Comparison of ENCODE assay signal across 14 mouse cellular contexts in the genomic region with DNA sequence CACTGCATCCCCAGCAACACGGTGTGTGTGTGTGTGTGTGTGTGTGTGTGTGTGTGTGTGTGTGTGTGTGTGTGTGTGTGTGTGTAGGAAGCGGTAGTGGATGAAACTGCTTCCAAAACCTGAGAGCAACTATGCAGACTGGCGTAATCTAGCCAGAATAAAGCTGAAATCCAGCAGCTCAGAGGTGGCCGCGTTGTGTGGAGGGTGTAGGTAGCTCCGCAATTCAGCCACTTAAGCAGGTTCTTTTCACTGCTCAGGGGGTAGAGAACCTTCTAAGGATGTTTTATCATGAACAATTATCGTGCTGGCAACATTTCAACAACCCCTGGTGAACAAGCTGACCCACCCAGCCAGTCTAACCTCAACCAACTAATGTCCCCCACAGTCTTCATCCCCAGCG. TPM values are rescaled to one million over a fixed set of nuclear protein-coding genes. Genes with fewer than 3 reads are reported as not detected.
DNase-seq lines count a peak whose midpoint lies in the region; ATAC-seq and TF ChIP-seq lines count a peak whose summit lies in the region.
"Had no signal": no experiment of that assay in that cellular context is flagged by ENCODE, and none has a peak within 500 bp of the region (broad histone marks: within the 10 kb centered on the region; RNA-seq: fewer than 3 reads in every experiment).

No protein-coding gene starts in this region.

- H3K9ac ChIP-seq in forebrain, postnatal 0 days = peak overlapping the region; percentile 65
- no peak overlapping the region for H3K9ac ChIP-seq in midbrain, embryonic 12.5 days (replicated peaks)
- H3K9ac ChIP-seq: stomach, embryonic 15.5 days had no signal

- peaks cover 7% of the 10 kb centered on the region; the same call in 1 of the 2 replicates for H3K4me1 ChIP-seq in E14TG2a.4 (replicated peaks; ENCODE audit: low read depth, low read length)
- H3K4me1 ChIP-seq in forebrain, postnatal 0 days (ENCODE audit: insufficient read depth) = no peaks in the 10 kb centered on the region
- H3K4me1 ChIP-seq in midbrain, embryonic 12.5 days = peaks cover 10% of the 10 kb centered on the region

- no peaks in the 10 kb centered on the region for H3K36me3 ChIP-seq in E14TG2a.4 (ENCODE audit: insufficient read depth, low read length)
- no peaks in the 10 kb centered on the region for H3K36me3 ChIP-seq in forebrain, postnatal 0 days (ENCODE audit: insufficient read depth)
- no peaks in the 10 kb centered on the region for H3K36me3 ChIP-seq in midbrain, embryonic 12.5 days
- H3K36me3 ChIP-seq: stomach, embryonic 15.5 days had no signal

- peak overlapping the region; percentile 88; the same call in 1 of the 2 replicates for H3K4me3 ChIP-seq in E14TG2a.4 (replicated peaks; ENCODE audit: low read length)
- peak overlapping the region; percentile 53 for H3K4me3 ChIP-seq in forebrain, postnatal 0 days (ENCODE audit: low read depth, low read length)
- peak overlapping the region; percentile 56 for H3K4me3 ChIP-seq in midbrain, embryonic 12.5 days

- H3K27ac ChIP-seq in forebrain, postnatal 0 days (ENCODE audit: low read depth, low read length) = no peak overlapping the region
- no peak overlapping the region for H3K27ac ChIP-seq in midbrain, embryonic 12.5 days (replicated peaks)
- H3K27ac ChIP-seq: macrophage; stomach, embryonic 15.5 days had no signal

- WGBS in forebrain, postnatal 0 days = 60% methylated on average over 8 of the region's 8 CpGs
- WGBS in midbrain, embryonic 12.5 days = 75% methylated on average over 7 of the region's 8 CpGs

- peak; percentile 51 for ATAC-seq in frontal cortex, adult (ENCODE audit: low TSS enrichment)
- ATAC-seq in forebrain, postnatal 0 days = peak; percentile 43
- peak; percentile 31 for ATAC-seq in midbrain, embryonic 12.5 days (ENCODE audit: low FRiP score, low read depth)

- H3K27me3 ChIP-seq in E14TG2a.4 (ENCODE audit: insufficient read depth, low read length) = peaks cover 23% of the 10 kb centered on the region
- H3K27me3 ChIP-seq in forebrain, postnatal 0 days (ENCODE audit: insufficient read depth, low read length) = no peaks in the 10 kb centered on the region
- H3K27me3 ChIP-seq in midbrain, embryonic 12.5 days = peaks cover 17% of the 10 kb centered on the region

- H3K9me3 ChIP-seq in E14TG2a.4 (ENCODE audit: low read length) = no peaks in the 10 kb centered on the region
- H3K9me3 ChIP-seq in forebrain, postnatal 0 days (ENCODE audit: low read length) = no peaks in the 10 kb centered on the region
- no peaks in the 10 kb centered on the region for H3K9me3 ChIP-seq in midbrain, embryonic 12.5 days
- H3K9me3 ChIP-seq: stomach, embryonic 15.5 days had no signal

- no peak for TF ChIP-seq CTCF in E14TG2a.4 (conservative IDR thresholded peaks at IDR 0.05; ENCODE audit: low read length)
- TF ChIP-seq CTCF in forebrain, postnatal 0 days (IDR thresholded peaks at IDR 0.05; ENCODE audit: low read depth) = no peak

- no peak for DNase-seq in frontal cortex, postnatal 14 days (ENCODE audit: low spot score in 2 of 2)
- DNase-seq in forebrain, postnatal 0 days = peak; percentile 17
- DNase-seq in gastrocnemius, adult 18-20 months (ENCODE audit: low spot score) = no peak
- DNase-seq in adrenal gland, adult 8-10 months = no peak
- no peak for DNase-seq in adrenal gland, postnatal 25 days
- DNase-seq: gastrocnemius, postnatal 25 days had no signal

- peak overlapping the region; percentile 68 for H3K4me2 ChIP-seq in forebrain, postnatal 0 days (ENCODE audit: low read depth)
- H3K4me2 ChIP-seq in midbrain, embryonic 12.5 days (replicated peaks) = peak overlapping the region; percentile 78

RNA-seq across cellular contexts. Expression of a gene that starts 1.2 kb away (rescaled TPM):
- 14.9 and 19.6 TPM in 2 replicates for total RNA-seq in forebrain, postnatal 0 days (2014; rRNA removed)
- 12.5 and 16.1 TPM in 2 replicates for polyA plus RNA-seq in forebrain, postnatal 0 days (2015; fragmentation: Nextera tagmentation; extraction: Ambion mirVana)
- polyA plus RNA-seq in midbrain, embryonic 12.5 days (2016; fragmentation: Nextera tagmentation; extraction: Ambion mirVana) = 0.89 and 1.4 TPM in 2 replicates
- total RNA-seq in gastrocnemius, adult 18-20 months (2021) = not detected
- not detected for total RNA-seq in adrenal gland, adult 8-10 months (2022)
- total RNA-seq in adrenal gland, postnatal 25 days (2021) = not detected in 2 replicates
- total RNA-seq: adrenal gland, adult 2 months; gastrocnemius, postnatal 25 days; heart, postnatal 4 days; liver, adult 2 months had no signal
- polyA plus RNA-seq: adrenal gland, adult 2 months; liver, adult 2 months; macrophage had no signal

Comparison
In these comparisons a context has a peak if more than half of its experiments do, and no peak if none do; other contexts are left out.
1. RNA of a gene that starts 1.2 kb away (total RNA-seq): 14.9 to 19.6 TPM in forebrain, postnatal 0 days; not detected in gastrocnemius, adult 18-20 months, not detected in adrenal gland, adult 8-10 months and not detected in adrenal gland, postnatal 25 days; every median in the first group is over 10 times any median in the second.
2. Peak in every context shown above with its lines, with median percentiles within 50 percentile points of each other: ATAC-seq and H3K4me3 ChIP-seq.